Comparison of ENCODE assay signal across 8 mouse cellular contexts in the genomic region with DNA sequence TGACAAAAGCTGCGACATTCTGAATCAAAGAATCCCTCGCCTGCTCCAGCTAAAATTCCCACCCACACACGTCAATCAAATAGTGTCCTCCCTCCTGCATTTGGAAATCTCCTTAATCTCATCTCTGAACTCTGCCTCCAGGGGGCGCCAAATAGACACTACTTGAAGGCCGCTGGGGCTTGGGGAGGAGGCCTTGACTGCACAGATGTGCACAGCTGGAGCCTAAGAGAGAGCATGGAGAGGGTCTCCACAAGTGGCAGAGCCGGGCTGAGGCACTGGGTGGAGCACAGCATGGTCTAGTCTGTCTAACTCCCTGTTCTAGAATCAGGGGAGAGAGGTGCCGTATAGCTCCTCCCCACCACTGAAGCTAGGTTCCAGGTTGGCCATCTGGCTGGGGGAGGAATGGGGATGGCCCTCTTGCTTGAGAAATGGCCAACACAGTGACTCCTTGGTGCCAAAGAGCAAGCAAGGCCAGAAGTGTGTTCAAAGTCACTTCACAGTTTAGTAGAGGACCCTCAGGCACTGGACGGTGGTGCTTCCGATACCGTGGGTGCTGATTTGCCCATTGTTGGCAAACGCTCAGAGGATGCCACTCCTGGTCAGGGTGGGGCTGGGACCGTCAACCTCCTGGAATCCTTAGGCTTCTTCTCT. TPM values are rescaled to one million over a fixed set of nuclear protein-coding genes. Genes with fewer than 3 reads are reported as not detected.
DNase-seq lines count a peak whose midpoint lies in the region; ATAC-seq and TF ChIP-seq lines count a peak whose summit lies in the region.
"Had no signal": no experiment of that assay in that cellular context is flagged by ENCODE, and none has a peak within 500 bp of the region (broad histone marks: within the 10 kb centered on the region; RNA-seq: fewer than 3 reads in every experiment).

No protein-coding gene starts in this region.

- 43% methylated on average over 12 of the region's 12 CpGs for WGBS in intestine, embryonic 15.5 days
- 48% methylated on average over 12 of the region's 12 CpGs for WGBS in midbrain, postnatal 0 days

- no peaks in the 10 kb centered on the region for H3K9me3 ChIP-seq in intestine, embryonic 15.5 days
- H3K9me3 ChIP-seq in midbrain, postnatal 0 days (ENCODE audit: low read length), result no peaks in the 10 kb centered on the region
- H3K9me3 ChIP-seq: midbrain, embryonic 12.5 days had no signal

- intact Hi-C loops in left cerebral cortex, postnatal 10 days (cut with DNase I), result no loop called here

- H3K4me3 ChIP-seq in intestine, embryonic 15.5 days (replicated peaks), result no peak overlapping the region
- H3K4me3 ChIP-seq in midbrain, postnatal 0 days (ENCODE audit: low read depth, low read length), result no peak overlapping the region
- H3K4me3 ChIP-seq: midbrain, embryonic 12.5 days had no signal

- no peaks in the 10 kb centered on the region for H3K36me3 ChIP-seq in intestine, embryonic 15.5 days
- H3K36me3 ChIP-seq in midbrain, postnatal 0 days (ENCODE audit: insufficient read depth, low read length), result no peaks in the 10 kb centered on the region
- H3K36me3 ChIP-seq: midbrain, embryonic 12.5 days had no signal

- peak; percentile 39 for DNase-seq in WW6 (ENCODE audit: low read depth, low spot score)
- DNase-seq in cerebellum, adult 18-20 months, result peak; percentile 63 to 72
- peak; percentile 54 to 69 for DNase-seq in frontal cortex, postnatal 10 days (ENCODE audit: low spot score in 2 of 2)
- peak; percentile 52 to 86 for DNase-seq in left cerebral cortex, postnatal 10 days (ENCODE audit: extremely low spot score in 1 of 2, low spot score in 2 of 2)
- DNase-seq in midbrain, postnatal 0 days (ENCODE audit: low spot score), result peak; percentile 70
- peak; percentile 75 to 93 for DNase-seq in spleen, postnatal 4 days (ENCODE audit: low spot score in 2 of 2)

- peaks cover 6% of the 10 kb centered on the region; the same call in 1 of the 2 replicates for H3K4me1 ChIP-seq in intestine, embryonic 15.5 days (replicated peaks)
- H3K4me1 ChIP-seq in midbrain, postnatal 0 days (ENCODE audit: insufficient read depth, low read length), result no peaks in the 10 kb centered on the region
- H3K4me1 ChIP-seq: midbrain, embryonic 12.5 days had no signal

- ATAC-seq in intestine, embryonic 15.5 days, result peak; percentile 84
- ATAC-seq in midbrain, postnatal 0 days (ENCODE audit: low FRiP score), result no peak

- no peak overlapping the region for H3K27ac ChIP-seq in intestine, embryonic 15.5 days
- no peak overlapping the region for H3K27ac ChIP-seq in midbrain, postnatal 0 days (ENCODE audit: low read depth, low read length)
- H3K27ac ChIP-seq: midbrain, embryonic 12.5 days had no signal

- no peak overlapping the region for H3K4me2 ChIP-seq in intestine, embryonic 15.5 days (replicated peaks)
- H3K4me2 ChIP-seq in midbrain, postnatal 0 days (ENCODE audit: low read depth, low read length, poor library complexity, severe bottlenecking), result no peak overlapping the region
- H3K4me2 ChIP-seq: midbrain, embryonic 12.5 days had no signal

- no peaks in the 10 kb centered on the region for H3K27me3 ChIP-seq in intestine, embryonic 15.5 days (replicated peaks)
- H3K27me3 ChIP-seq in midbrain, postnatal 0 days (ENCODE audit: insufficient read depth, low read length), result no peaks in the 10 kb centered on the region
- H3K27me3 ChIP-seq: midbrain, embryonic 12.5 days had no signal

- peak; percentile 75 for TF ChIP-seq CTCF in midbrain, postnatal 0 days (IDR thresholded peaks at IDR 0.05)

- H3K9ac ChIP-seq in intestine, embryonic 15.5 days, result no peak overlapping the region
- H3K9ac ChIP-seq in midbrain, postnatal 0 days (replicated peaks; ENCODE audit: low read length, poor library complexity, severe bottlenecking), result no peak overlapping the region
- H3K9ac ChIP-seq: midbrain, embryonic 12.5 days had no signal

RNA-seq across cellular contexts. Expression of gene Tpbgl, which starts 32.6 kb away (rescaled TPM):
- 1.3 and 1.4 TPM in 2 replicates for polyA plus RNA-seq in intestine, embryonic 15.5 days (2015; fragmentation: Nextera tagmentation; extraction: Ambion mirVana)
- 1 to 10 TPM; 3.3 TPM for total RNA-seq in left cerebral cortex, postnatal 10 days (2021)
- 2.8 and 4.5 TPM in 2 replicates for total RNA-seq in midbrain, postnatal 0 days (2014; rRNA removed)
- 1.7 and 2.3 TPM in 2 replicates for polyA plus RNA-seq in midbrain, postnatal 0 days (2015; fragmentation: Nextera tagmentation; extraction: Ambion mirVana)

RNA-seq across cellular contexts. Expression of gene Slco2b1, which starts 51.6 kb away (rescaled TPM):
- polyA plus RNA-seq in intestine, embryonic 15.5 days (2015; fragmentation: Nextera tagmentation; extraction: Ambion mirVana), result 2.7 and 3.1 TPM in 2 replicates
- 10 to 100 TPM; 15.4 to 15.8 TPM for total RNA-seq in left cerebral cortex, postnatal 10 days (2021)
- total RNA-seq in midbrain, postnatal 0 days (2014; rRNA removed), result 10.2 and 13.9 TPM in 2 replicates
- 6.5 TPM in 2 replicates for polyA plus RNA-seq in midbrain, postnatal 0 days (2015; fragmentation: Nextera tagmentation; extraction: Ambion mirVana)
